Mouse (Mus musculus): Measurements from ENCODE around the gene Rbfox3. TPM values are rescaled to one million over a fixed set of nuclear protein-coding genes. Genes with fewer than 3 reads are reported as not detected.
A peak's percentile ranks its signal among the peaks of the same experiment; 100 is the strongest.

The Rbfox3 gene
- polyA plus RNA-seq, 1 experiment from 2014 or later, result 1.5 TPM

- Histone ChIP-seq H3K4me1 (replicated peaks) (peaks cover 8% of the 10 kb centered on the region; the same call in 1 of the 2 replicates), H3K27ac (no peak overlapping the region), H3K27me3 (replicated peaks) (no peaks in the 10 kb centered on the region), H3K36me3 (no peaks in the 10 kb centered on the region), H3K4me3 (replicated peaks) (no peak overlapping the region), H3K4me2 (replicated peaks) (0 out of 2 replicates have a peak overlapping the region, but pooled peaks have one; percentile 12), H3K9me3 (no peaks in the 10 kb centered on the region), H3K9ac (no peak overlapping the region)
- ATAC-seq, result peak; percentile 87
- 63% methylated on average over 10 of the region's 10 CpGs for WGBS
Measured at GRCm38 (mm10) chr11:118832793-118833481, 78.5 kb downstream of the Rbfox3 start.

GRCm38 (mm10) chr11:118831730-118832129, 79.7 kb downstream of the Rbfox3 start:
- no peak overlapping the region for H3K4me2 ChIP-seq (replicated peaks)
- H3K9ac ChIP-seq, result no peak overlapping the region
- peaks cover 8% of the 10 kb centered on the region; the same call in 1 of the 2 replicates for H3K4me1 ChIP-seq (replicated peaks)
- WGBS, result 59% methylated on average over 7 of the region's 7 CpGs
- no peaks in the 10 kb centered on the region for H3K27me3 ChIP-seq (replicated peaks)
- H3K27ac ChIP-seq, result no peak overlapping the region
- ATAC-seq, result no peak
- no peak overlapping the region for H3K4me3 ChIP-seq (replicated peaks)
- no peaks in the 10 kb centered on the region for H3K36me3 ChIP-seq
- no peaks in the 10 kb centered on the region for H3K9me3 ChIP-seq

- ATAC-seq, result peak; percentile 76
- H3K9me3 ChIP-seq, result no peaks in the 10 kb centered on the region
- no peak overlapping the region for H3K4me3 ChIP-seq (replicated peaks)
- peaks cover 4% of the 10 kb centered on the region; the same call in 1 of the 2 replicates for H3K4me1 ChIP-seq (replicated peaks)
- H3K27me3 ChIP-seq (replicated peaks), result no peaks in the 10 kb centered on the region
- H3K9ac ChIP-seq, result no peak overlapping the region
- H3K27ac ChIP-seq, result no peak overlapping the region
- no peak overlapping the region for H3K4me2 ChIP-seq (replicated peaks)
- H3K36me3 ChIP-seq, result no peaks in the 10 kb centered on the region
- 56% methylated on average over 25 of the region's 25 CpGs for WGBS
Measured at GRCm38 (mm10) chr11:118825280-118826094, 85.9 kb downstream of the Rbfox3 start.

GRCm38 (mm10) chr11:118821353-118821752, 90.0 kb downstream of the Rbfox3 start:
- peaks cover 4% of the 10 kb centered on the region; the same call in 1 of the 2 replicates for H3K4me1 ChIP-seq (replicated peaks)
- H3K36me3 ChIP-seq, result no peaks in the 10 kb centered on the region
- no peak for ATAC-seq
- H3K27ac ChIP-seq, result no peak overlapping the region
- no peak overlapping the region for H3K4me2 ChIP-seq (replicated peaks)
- 41% methylated on average over 2 of the region's 2 CpGs for WGBS
- H3K9ac ChIP-seq, result no peak overlapping the region
- H3K27me3 ChIP-seq (replicated peaks), result no peaks in the 10 kb centered on the region
- no peak overlapping the region for H3K4me3 ChIP-seq (replicated peaks)
- no peaks in the 10 kb centered on the region for H3K9me3 ChIP-seq

GRCm38 (mm10) chr11:118818528-118818927, 92.9 kb downstream of the Rbfox3 start:
- no peak overlapping the region for H3K4me3 ChIP-seq (replicated peaks)
- no peak overlapping the region for H3K9ac ChIP-seq
- no peak overlapping the region for H3K4me2 ChIP-seq (replicated peaks)
- H3K36me3 ChIP-seq, result no peaks in the 10 kb centered on the region
- H3K27ac ChIP-seq, result no peak overlapping the region
- no peak for ATAC-seq
- no peaks in the 10 kb centered on the region for H3K9me3 ChIP-seq
- no peaks in the 10 kb centered on the region for H3K27me3 ChIP-seq (replicated peaks)
- H3K4me1 ChIP-seq (replicated peaks), result no peaks in the 10 kb centered on the region
- WGBS, result 93% methylated on average over 8 of the region's 8 CpGs

- no peaks in the 10 kb centered on the region for H3K4me1 ChIP-seq (replicated peaks)
- H3K27ac ChIP-seq, result no peak overlapping the region
- WGBS, result 75% methylated on average over 5 of the region's 5 CpGs
- no peak for ATAC-seq
- no peaks in the 10 kb centered on the region for H3K27me3 ChIP-seq (replicated peaks)
- H3K4me3 ChIP-seq (replicated peaks), result no peak overlapping the region
- no peaks in the 10 kb centered on the region for H3K9me3 ChIP-seq
- H3K4me2 ChIP-seq (replicated peaks), result no peak overlapping the region
- no peaks in the 10 kb centered on the region for H3K36me3 ChIP-seq
- H3K9ac ChIP-seq, result no peak overlapping the region
Measured at GRCm38 (mm10) chr11:118815118-118815517, 96.3 kb downstream of the Rbfox3 start.

GRCm38 (mm10) chr11:118813942-118814341, 97.5 kb downstream of the Rbfox3 start:
- Histone ChIP-seq H3K4me3 (replicated peaks) (no peak overlapping the region), H3K27ac (no peak overlapping the region), H3K9me3 (no peaks in the 10 kb centered on the region), H3K27me3 (replicated peaks) (no peaks in the 10 kb centered on the region), H3K4me1 (replicated peaks) (no peaks in the 10 kb centered on the region), H3K9ac (no peak overlapping the region), H3K4me2 (replicated peaks) (no peak overlapping the region), H3K36me3 (no peaks in the 10 kb centered on the region)
- 62% methylated on average over 11 of the region's 11 CpGs for WGBS
- no peak for ATAC-seq

- peaks cover 7% of the 10 kb centered on the region; the same call in 1 of the 2 replicates for H3K4me1 ChIP-seq (replicated peaks)
Measured at GRCm38 (mm10) chr11:118811404-118811803, 100.0 kb downstream of the Rbfox3 start.

GRCm38 (mm10) chr11:118807511-118807910, 103.9 kb downstream of the Rbfox3 start:
- Histone ChIP-seq H3K27me3 (replicated peaks) (no peaks in the 10 kb centered on the region), H3K36me3 (no peaks in the 10 kb centered on the region), H3K4me3 (replicated peaks) (no peak overlapping the region), H3K27ac (no peak overlapping the region), H3K4me1 (replicated peaks) (peaks cover 7% of the 10 kb centered on the region; the same call in 1 of the 2 replicates), H3K9ac (no peak overlapping the region), H3K9me3 (no peaks in the 10 kb centered on the region), H3K4me2 (replicated peaks) (no peak overlapping the region)
- 23% methylated on average over 15 of the region's 15 CpGs for WGBS
- ATAC-seq, result no peak

More at GRCm38 (mm10) chr11:118811404-118811803, 100.0 kb downstream of the Rbfox3 start:
- H3K27ac ChIP-seq, result no peak overlapping the region
- H3K9ac ChIP-seq, result no peak overlapping the region
- no peaks in the 10 kb centered on the region for H3K27me3 ChIP-seq (replicated peaks)
- no peak overlapping the region for H3K4me3 ChIP-seq (replicated peaks)
- no peaks in the 10 kb centered on the region for H3K36me3 ChIP-seq
- WGBS, result 85% methylated on average over 7 of the region's 7 CpGs
- no peak overlapping the region for H3K4me2 ChIP-seq (replicated peaks)
- no peaks in the 10 kb centered on the region for H3K9me3 ChIP-seq
- ATAC-seq, result no peak

GRCm38 (mm10) chr11:118794856-118795602, 116.4 kb downstream of the Rbfox3 start:
- Histone ChIP-seq H3K4me3 (replicated peaks) (no peak overlapping the region), H3K27ac (no peak overlapping the region), H3K9me3 (no peaks in the 10 kb centered on the region), H3K4me1 (replicated peaks) (no peaks in the 10 kb centered on the region), H3K9ac (no peak overlapping the region), H3K36me3 (no peaks in the 10 kb centered on the region), H3K27me3 (replicated peaks) (no peaks in the 10 kb centered on the region), H3K4me2 (replicated peaks) (no peak overlapping the region)
- 56% methylated on average over 8 of the region's 8 CpGs for WGBS
- peak; percentile 51; the same call in 1 of the 2 replicates for ATAC-seq

- no peak overlapping the region for H3K27ac ChIP-seq
- H3K4me1 ChIP-seq (replicated peaks), result no peaks in the 10 kb centered on the region
- H3K27me3 ChIP-seq (replicated peaks), result no peaks in the 10 kb centered on the region
- H3K4me3 ChIP-seq (replicated peaks), result no peak overlapping the region
- ATAC-seq, result no peak
- no peak overlapping the region for H3K4me2 ChIP-seq (replicated peaks)
- H3K9me3 ChIP-seq, result no peaks in the 10 kb centered on the region
- WGBS, result 81% methylated on average over 16 of the region's 16 CpGs
- no peak overlapping the region for H3K9ac ChIP-seq
- H3K36me3 ChIP-seq, result no peaks in the 10 kb centered on the region
Measured at GRCm38 (mm10) chr11:118793639-118794021, 117.8 kb downstream of the Rbfox3 start.
